Mouse (Mus musculus) liver, postnatal 0 days (tissue): Measurements from ENCODE around the gene Rbbp8nl. TPM values are rescaled to one million over a fixed set of nuclear protein-coding genes. Genes with fewer than 3 reads are reported as not detected.

ENCODE experiments used
- ATAC-seq: fragments of 200-750 bp; cut with Nextera tagmentation; 2 replicates; pipeline ENCODE4 v1.8.0; 2017; ENCODE audit warnings: mild to moderate bottlenecking, moderate library complexity
- DNase-seq: peaks from one replicate; pipeline ENCODE4 v3.0.0-alpha.2; 2016
- H3K27ac ChIP-seq: fragments of 300-500 bp; sonication (generic); 2 replicates; pipeline ENCODE4 v1.5.1; 2014; ENCODE audit warnings: antibody characterized with exemption, moderate library complexity, mild to moderate bottlenecking, low read depth
- H3K27me3 ChIP-seq: fragments of 300-500 bp; sonication (generic); 2 replicates; pipeline ENCODE4 v1.6.1; 2014; ENCODE audit warnings: low read length, control low read depth, mixed read lengths; ENCODE audit not compliant: insufficient read depth
- H3K36me3 ChIP-seq: fragments of 300-500 bp; sonication (generic); replicated peaks from 2 replicates; pipeline ENCODE4 v1.6.1; 2014; ENCODE audit warnings: mild to moderate bottlenecking, control low read depth, low read length, moderate library complexity, mixed read lengths; ENCODE audit not compliant: insufficient read depth
- H3K4me1 ChIP-seq: fragments of 300-500 bp; sonication (generic); 2 replicates; pipeline ENCODE4 v1.6.1; 2014; ENCODE audit warnings: antibody characterized with exemption, mild to moderate bottlenecking, control low read depth; ENCODE audit not compliant: insufficient read depth
- H3K4me2 ChIP-seq: fragments of 300-500 bp; sonication (generic); 2 replicates; pipeline ENCODE4 v1.6.1; 2014; ENCODE audit warnings: low read depth, mild to moderate bottlenecking, low read length, moderate library complexity, mixed read lengths
- H3K4me3 ChIP-seq: fragments of 300-500 bp; sonication (generic); 2 replicates; pipeline ENCODE4 v1.5.1; 2014; ENCODE audit warnings: low read depth, low read length
- H3K9ac ChIP-seq: fragments of 300-500 bp; sonication (generic); replicated peaks from 2 replicates; pipeline ENCODE4 v1.6.1; 2014; ENCODE audit warnings: mild to moderate bottlenecking, moderate library complexity
- H3K9me3 ChIP-seq: fragments of 300-500 bp; sonication (generic); 2 replicates; pipeline ENCODE4 v1.6.1; 2016; ENCODE audit warnings: mild to moderate bottlenecking, control low read depth, low read length, mixed read lengths
- CTCF ChIP-seq: sonication (generic); IDR thresholded peaks from 2 replicates; pipeline ENCODE4 v1.5.1; 2016; ENCODE audit warnings: antibody characterized with exemption, low read depth
- EP300 ChIP-seq: IDR thresholded peaks from 2 replicates; pipeline ENCODE4 v1.6.1; 2016; ENCODE audit warnings: antibody characterized with exemption, low read depth, mild to moderate bottlenecking
- WGBS: fragments of 180-500 bp; shearing (Covaris S2); extraction: QIAGEN DNeasy Blood & Tissue Kit; methylation state at CpG from one replicate; pipeline ENCODE4 v1.1.7; 2014; ENCODE audit not compliant: insufficient replicate concordance; 5-methylcytosine and 5-hydroxymethylcytosine counted together
- polyA plus RNA-seq: library from polyadenylated mRNA; unstranded; fragments of >200 nt; fragmentation: Nextera tagmentation; extraction: Ambion mirVana; gene quantifications from 2 replicates; pipeline ENCODE4 v1.2.1, GENCODE M21; 2015

The Rbbp8nl gene
- polyA plus RNA-seq, 1 experiment from 2014 or later = not detected

GRCm38 (mm10) chr2:180270537-180271255 is 19.0 kb downstream of the Rbbp8nl start:
- Histone ChIP-seq H3K4me2 (peak overlapping the region; percentile 22; the same call in 1 of the 2 replicates), H3K9me3 (no peaks in the 10 kb centered on the region), H3K4me3 (no peak overlapping the region), H3K9ac (no peak overlapping the region), H3K27ac (peak overlapping the region; percentile 70), H3K27me3 (no peaks in the 10 kb centered on the region), H3K4me1 (peaks cover 24% of the 10 kb centered on the region), H3K36me3 (peaks cover 14% of the 10 kb centered on the region)
- no peak for DNase-seq
- WGBS = 73% methylated on average over 7 of the region's 7 CpGs
- ATAC-seq = no peak
- TF ChIP-seq CTCF (no peak), EP300 (no peak)

DNA sequence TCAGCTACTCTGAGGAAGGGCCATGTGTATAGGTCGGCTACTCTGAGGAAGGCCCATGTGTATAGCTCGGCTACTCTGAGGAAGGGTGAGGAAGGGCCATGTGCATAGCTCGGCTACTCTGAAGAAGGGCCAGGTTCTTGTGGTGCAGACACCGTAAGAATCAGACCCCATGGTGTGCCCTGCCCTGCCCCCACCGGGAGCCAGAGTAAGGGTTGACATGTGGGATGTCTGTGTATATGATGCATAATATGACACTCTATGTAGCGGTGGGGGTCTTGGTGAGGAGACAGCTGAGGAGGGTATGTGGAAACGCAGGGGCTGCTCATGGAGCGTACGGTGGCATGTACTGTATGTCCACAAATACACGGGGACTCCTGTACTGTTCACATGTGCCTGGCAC is 20.4 kb downstream of the Rbbp8nl start:
- Histone ChIP-seq H3K9me3 (no peaks in the 10 kb centered on the region), H3K27me3 (no peaks in the 10 kb centered on the region), H3K4me1 (peaks cover 24% of the 10 kb centered on the region), H3K27ac (no peak overlapping the region), H3K9ac (no peak overlapping the region), H3K36me3 (peaks cover 16% of the 10 kb centered on the region), H3K4me3 (no peak overlapping the region), H3K4me2 (no peak overlapping the region)
- DNase-seq (no peak), ATAC-seq (no peak)
- TF ChIP-seq CTCF = no peak
- TF ChIP-seq EP300 = no peak
- 86% methylated on average over 10 of the region's 10 CpGs for WGBS

- no peak overlapping the region for H3K4me3 ChIP-seq
- H3K27ac ChIP-seq = no peak overlapping the region
- TF ChIP-seq CTCF = no peak
- no peak for TF ChIP-seq EP300
- ATAC-seq = no peak
- H3K27me3 ChIP-seq = no peaks in the 10 kb centered on the region
- no peak overlapping the region for H3K9ac ChIP-seq
- H3K4me1 ChIP-seq = peaks cover 18% of the 10 kb centered on the region
- WGBS = 57% methylated on average over 2 of the region's 2 CpGs
- no peak overlapping the region for H3K4me2 ChIP-seq
- no peaks in the 10 kb centered on the region for H3K9me3 ChIP-seq
- peaks cover 24% of the 10 kb centered on the region for H3K36me3 ChIP-seq
- DNase-seq = no peak
Measured at GRCm38 (mm10) chr2:180267955-180268354, 21.7 kb downstream of the Rbbp8nl start.

DNA sequence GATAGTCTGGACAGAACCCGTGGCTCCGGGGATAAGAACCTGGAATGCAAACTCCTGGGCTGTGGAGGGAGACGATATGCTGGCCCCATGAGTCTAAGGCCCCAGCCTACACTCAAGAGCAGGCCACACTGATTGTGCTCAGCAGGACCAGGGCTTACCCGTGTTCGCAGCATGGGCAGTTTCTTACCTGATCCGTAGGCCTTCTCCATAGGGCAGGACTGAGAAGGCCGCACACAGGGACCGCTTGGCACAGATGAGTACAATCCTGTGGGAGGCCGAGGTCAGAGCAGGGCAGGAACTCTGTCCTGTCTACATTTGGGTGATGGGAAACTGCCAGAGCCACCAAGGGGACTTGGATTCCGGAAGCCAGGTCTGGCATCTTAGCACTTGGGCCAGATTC is 26.8 kb downstream of the Rbbp8nl start:
- H3K27ac ChIP-seq = no peak overlapping the region
- DNase-seq = no peak

DNA sequence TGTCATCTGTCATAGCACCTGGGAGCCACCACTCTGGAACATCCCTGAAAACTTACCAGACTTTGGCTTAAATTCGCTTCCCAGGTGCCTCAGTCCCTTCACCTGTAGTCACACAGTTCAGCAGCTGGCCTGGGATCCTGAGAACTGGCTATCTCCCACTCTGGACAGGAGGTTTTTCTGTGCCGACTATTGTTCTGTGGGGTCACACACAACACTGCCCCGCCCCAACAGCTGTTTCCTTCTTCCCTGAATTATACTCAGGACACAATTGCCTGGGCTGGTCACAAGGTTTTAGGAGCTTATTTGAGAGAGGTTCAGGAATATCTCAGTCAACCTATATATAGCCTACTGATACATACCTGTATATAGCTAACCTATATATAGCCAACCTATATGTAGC is 27.2 kb downstream of the Rbbp8nl start:
- no peak for ATAC-seq
- TF ChIP-seq EP300 (no peak), CTCF (no peak)
- Histone ChIP-seq H3K36me3 (peaks cover 38% of the 10 kb centered on the region), H3K4me3 (no peak overlapping the region), H3K4me1 (peaks cover 5% of the 10 kb centered on the region; the same call in 1 of the 2 replicates), H3K9ac (no peak overlapping the region), H3K27ac (no peak overlapping the region), H3K27me3 (no peaks in the 10 kb centered on the region), H3K4me2 (no peak overlapping the region), H3K9me3 (no peaks in the 10 kb centered on the region)
- WGBS = 62% methylated on average over 3 of the region's 3 CpGs
- no peak for DNase-seq

More for the DNA sequence above, 26.8 kb downstream of the Rbbp8nl start:
- H3K4me1 ChIP-seq = peaks cover 3% of the 10 kb centered on the region; the same call in 1 of the 2 replicates
- H3K4me2 ChIP-seq = no peak overlapping the region
- H3K9me3 ChIP-seq = no peaks in the 10 kb centered on the region
- H3K9ac ChIP-seq = no peak overlapping the region
- peaks cover 38% of the 10 kb centered on the region for H3K36me3 ChIP-seq
- 83% methylated on average over 10 of the region's 10 CpGs for WGBS
- TF ChIP-seq EP300 = no peak
- no peak for TF ChIP-seq CTCF
- no peak for ATAC-seq
- no peaks in the 10 kb centered on the region for H3K27me3 ChIP-seq
- no peak overlapping the region for H3K4me3 ChIP-seq

GRCm38 (mm10) chr2:180261901-180262300 is 27.8 kb downstream of the Rbbp8nl start:
- 83% methylated on average over 7 of the region's 7 CpGs for WGBS
- no peak for TF ChIP-seq EP300
- no peak for TF ChIP-seq CTCF

More at GRCm38 (mm10) chr2:180261901-180262300, 27.8 kb downstream of the Rbbp8nl start:
- Histone ChIP-seq H3K9me3 (no peaks in the 10 kb centered on the region), H3K9ac (no peak overlapping the region), H3K27ac (no peak overlapping the region), H3K4me2 (no peak overlapping the region), H3K27me3 (no peaks in the 10 kb centered on the region), H3K36me3 (peaks cover 38% of the 10 kb centered on the region), H3K4me3 (no peak overlapping the region), H3K4me1 (peaks cover 5% of the 10 kb centered on the region; the same call in 1 of the 2 replicates)
- no peak for DNase-seq
- no peak for ATAC-seq
